Comparison of ENCODE assay signal across 7 mouse cellular contexts in genomic region chr8:39366346-39366745, GRCm38 (mm10).
DNase-seq lines count a peak whose midpoint lies in the region; ATAC-seq and TF ChIP-seq lines count a peak whose summit lies in the region.
"Not testable (repeated sequence)": the region's sequence is repeated elsewhere in the genome, so short reads cannot be mapped to it uniquely, and the experiment has no call there.

No protein-coding gene starts in this region.

- not testable (repeated sequence) for H3K4me3 ChIP-seq in hindbrain, postnatal 0 days (ENCODE audit: low read length)

- ATAC-seq in hindbrain, postnatal 0 days, result not testable (repeated sequence)

- not testable (repeated sequence) for TF ChIP-seq CTCF in hindbrain, postnatal 0 days (IDR thresholded peaks at IDR 0.05; ENCODE audit: low read depth)

- DNase-seq in adrenal gland, postnatal 10 days, result peak; percentile 4
- DNase-seq in hindbrain, postnatal 0 days (ENCODE audit: low spot score), result peak; percentile 7
- peak; percentile 4 for DNase-seq in kidney, adult 18-20 months
- DNase-seq in kidney, adult 8-10 months, result peak; percentile 24 to 47
- peak; percentile 14 for DNase-seq in kidney, postnatal 10 days
- DNase-seq in kidney, postnatal 36 days, result peak; percentile 55 to 63
- peak; percentile 1 for DNase-seq in lung, postnatal 36 days

- not testable (repeated sequence) for H3K27me3 ChIP-seq in hindbrain, postnatal 0 days (ENCODE audit: insufficient read depth, low read length)

- not testable (repeated sequence) for H3K27ac ChIP-seq in hindbrain, postnatal 0 days

- not testable (repeated sequence) for H3K4me2 ChIP-seq in hindbrain, postnatal 0 days (ENCODE audit: low read depth, low read length)

- not testable (repeated sequence) for H3K36me3 ChIP-seq in hindbrain, postnatal 0 days (ENCODE audit: insufficient read depth, low read length)

- not testable (repeated sequence) for H3K9me3 ChIP-seq in hindbrain, postnatal 0 days (ENCODE audit: low read length)

- 49% methylated on average over 2 of the region's 2 CpGs for WGBS in hindbrain, postnatal 0 days

- H3K9ac ChIP-seq in hindbrain, postnatal 0 days (replicated peaks; ENCODE audit: low read length), result not testable (repeated sequence)

- H3K4me1 ChIP-seq in hindbrain, postnatal 0 days (ENCODE audit: insufficient read depth, low read length), result not testable (repeated sequence)

Comparison
In these comparisons a context has a peak if more than half of its experiments do, and no peak if none do; other contexts are left out.
1. DNase-seq: peak in every context shown above with its lines; median percentile 59 in kidney, postnatal 36 days; 36 in kidney, adult 8-10 months; 14 in kidney, postnatal 10 days; 7 in hindbrain, postnatal 0 days; 4 in adrenal gland, postnatal 10 days; 4 in kidney, adult 18-20 months; 1 in lung, postnatal 36 days.